Mouse (Mus musculus) 3T3-L1 (cell line): ENCODE measurements at regions not wholly inside any gene's neighbourhood (a gene's known extent, or its start where the extent isn't known, plus 50 kb on each side); places are given as distances from the start of the nearest gene placed in this dataset.
A peak's percentile ranks its signal among the peaks of the same experiment; 100 is the strongest.

ENCODE experiments used
- DNase-seq: peaks from one replicate; pipeline ENCODE4 v3.0.0-alpha.2; 2015; ENCODE audit warnings: low read depth, low spot score

GRCm38 (mm10) chr16:61772431-61772830, 1014.2 kb downstream of the Nsun3 start:
- peak; percentile 4 for DNase-seq

DNA sequence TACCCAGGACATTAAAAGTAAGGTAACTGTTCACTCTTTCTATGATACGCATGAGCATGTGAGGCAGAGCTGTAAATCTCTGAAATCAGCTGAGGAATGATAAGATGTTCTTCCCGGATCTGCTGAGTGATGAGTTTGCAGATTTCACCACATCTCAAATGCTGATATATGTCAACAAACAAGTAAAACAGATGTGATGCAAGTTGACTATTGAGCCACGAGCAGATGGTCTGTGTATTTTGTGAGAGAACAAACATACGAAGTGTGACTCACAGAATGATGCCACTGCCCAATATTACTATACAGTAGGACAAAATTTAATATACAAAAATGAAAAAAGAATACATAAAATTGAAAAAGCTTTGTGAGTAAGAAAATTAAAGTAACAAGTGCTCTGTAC, 1058.9 kb downstream of the Nsun3 start:
- no peak for DNase-seq
